Mouse (Mus musculus) neural tube, embryonic 12.5 days (tissue): ENCODE data around the gene Agtr1b. TPM values are rescaled to one million over a fixed set of nuclear protein-coding genes. Genes with fewer than 3 reads are reported as not detected.

Source experiments
- ATAC-seq: fragments of 200-750 bp; cut with Nextera tagmentation; 2 replicates; pipeline ENCODE4 v1.8.0; 2017; ENCODE audit warnings: low read depth, mild to moderate bottlenecking, moderate TSS enrichment, moderate library complexity; ENCODE audit not compliant: low FRiP score
- H3K27ac ChIP-seq: fragments of 300-500 bp; sonication (generic); 2 replicates; pipeline ENCODE4 v1.5.1; 2016
- H3K27me3 ChIP-seq: fragments of 300-500 bp; sonication (generic); replicated peaks from 2 replicates; pipeline ENCODE4 v1.6.1; 2016; ENCODE audit warnings: mild to moderate bottlenecking
- H3K36me3 ChIP-seq: fragments of 300-500 bp; sonication (generic); 2 replicates; pipeline ENCODE4 v1.6.1; 2016; ENCODE audit warnings: mild to moderate bottlenecking
- H3K4me1 ChIP-seq: fragments of 300-500 bp; sonication (generic); 2 replicates; pipeline ENCODE4 v1.6.1; 2016
- H3K4me2 ChIP-seq: fragments of 300-500 bp; sonication (generic); replicated peaks from 2 replicates; pipeline ENCODE4 v1.6.1; 2016; ENCODE audit warnings: mild to moderate bottlenecking
- H3K4me3 ChIP-seq: fragments of 300-500 bp; sonication (generic); 2 replicates; pipeline ENCODE4 v1.5.1; 2016
- H3K9ac ChIP-seq: fragments of 300-500 bp; sonication (generic); 2 replicates; pipeline ENCODE4 v1.6.1; 2016; ENCODE audit warnings: mild to moderate bottlenecking
- H3K9me3 ChIP-seq: fragments of 300-500 bp; sonication (generic); 2 replicates; pipeline ENCODE4 v1.6.1; 2016; ENCODE audit warnings: mild to moderate bottlenecking
- WGBS: fragments of 180-500 bp; shearing (Covaris S2); methylation state at CpG from one replicate; pipeline ENCODE4 v1.1.7; 2016; 5-methylcytosine and 5-hydroxymethylcytosine counted together
- polyA plus RNA-seq: library from polyadenylated mRNA; unstranded; fragments of >200 nt; fragmentation: Nextera tagmentation; extraction: Ambion mirVana; gene quantifications from 2 replicates; pipeline ENCODE4 v1.2.1, GENCODE M21; 2016

The Agtr1b gene
- 0.14 TPM in 1 of 2 replicates, not detected in the other for polyA plus RNA-seq

GRCm38 (mm10) chr3:20366558-20367522 lies at the start of gene Agtr1b:
Gene Agtr1b (minus strand): TSS chr3:20367177.
- Histone ChIP-seq H3K9ac (peak within 1 kb of the TSS; percentile 2; the same call in 1 of the 2 replicates), H3K36me3 (no peaks in the 10 kb centered on the region), H3K27ac (no peak within 1 kb of the TSS), H3K27me3 (no peaks in the 10 kb centered on the region), H3K4me2 (peak within 1 kb of the TSS; percentile 59), H3K9me3 (no peaks in the 10 kb centered on the region), H3K4me1 (peaks cover 4% of the 10 kb centered on the region; the same call in 1 of the 2 replicates), H3K4me3 (peak within 1 kb of the TSS; percentile 15; the same call in 1 of the 2 replicates)
- 10% methylated on average over 19 of the region's 19 CpGs for WGBS
- ATAC-seq, result peak; percentile 85

- no peak overlapping the region for H3K9ac ChIP-seq
- no peak overlapping the region for H3K27ac ChIP-seq
Measured at GRCm38 (mm10) chr3:20353598-20353997, 13.4 kb downstream of the Agtr1b start.

GRCm38 (mm10) chr3:20348206-20348605 lies 18.8 kb downstream of the Agtr1b start:
- Histone ChIP-seq H3K27ac (no peak overlapping the region), H3K4me2 (no peak overlapping the region), H3K4me3 (no peak overlapping the region), H3K4me1 (no peaks in the 10 kb centered on the region), H3K27me3 (no peaks in the 10 kb centered on the region), H3K36me3 (no peaks in the 10 kb centered on the region), H3K9ac (no peak overlapping the region), H3K9me3 (no peaks in the 10 kb centered on the region)
- ATAC-seq, result no peak

More at GRCm38 (mm10) chr3:20353598-20353997, 13.4 kb downstream of the Agtr1b start:
- Histone ChIP-seq H3K4me3 (no peak overlapping the region), H3K4me1 (no peaks in the 10 kb centered on the region), H3K27me3 (no peaks in the 10 kb centered on the region), H3K4me2 (no peak overlapping the region), H3K9me3 (no peaks in the 10 kb centered on the region), H3K36me3 (no peaks in the 10 kb centered on the region)
- no peak for ATAC-seq

GRCm38 (mm10) chr3:20340402-20340801 lies 26.6 kb downstream of the Agtr1b start:
- H3K9me3 ChIP-seq, result no peaks in the 10 kb centered on the region
- H3K9ac ChIP-seq, result no peak overlapping the region
- WGBS, result 91% methylated on average over 1 of the region's 1 CpGs
- ATAC-seq, result no peak
- H3K27ac ChIP-seq, result no peak overlapping the region
- no peaks in the 10 kb centered on the region for H3K4me1 ChIP-seq
- H3K36me3 ChIP-seq, result no peaks in the 10 kb centered on the region
- H3K4me2 ChIP-seq, result no peak overlapping the region
- H3K4me3 ChIP-seq, result no peak overlapping the region
- H3K27me3 ChIP-seq, result no peaks in the 10 kb centered on the region

DNA sequence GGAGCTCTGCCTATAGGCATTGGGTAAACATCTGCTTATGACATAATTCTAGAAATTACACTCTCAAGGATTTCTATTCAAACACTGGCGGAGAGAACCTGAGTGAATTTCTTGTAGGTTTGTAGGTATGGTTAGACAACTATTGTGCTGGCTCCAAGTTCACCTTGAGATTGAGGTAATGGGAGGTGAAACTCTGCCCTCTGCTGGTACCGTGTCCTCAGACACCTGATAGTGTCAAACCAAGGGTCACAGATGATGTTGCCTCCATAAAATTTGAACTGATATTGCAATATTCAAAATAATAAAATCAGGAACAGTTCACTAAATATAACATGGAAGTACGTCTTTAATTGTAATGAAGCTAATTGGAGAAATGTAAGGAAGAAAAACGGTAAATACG lies 32.3 kb downstream of the Agtr1b start:
- no peak for ATAC-seq
- WGBS, result 67% methylated on average over 5 of the region's 5 CpGs
- Histone ChIP-seq H3K9me3 (no peaks in the 10 kb centered on the region), H3K4me3 (no peak overlapping the region), H3K4me2 (no peak overlapping the region), H3K27ac (no peak overlapping the region), H3K27me3 (no peaks in the 10 kb centered on the region), H3K9ac (no peak overlapping the region), H3K36me3 (no peaks in the 10 kb centered on the region), H3K4me1 (no peaks in the 10 kb centered on the region)

DNA sequence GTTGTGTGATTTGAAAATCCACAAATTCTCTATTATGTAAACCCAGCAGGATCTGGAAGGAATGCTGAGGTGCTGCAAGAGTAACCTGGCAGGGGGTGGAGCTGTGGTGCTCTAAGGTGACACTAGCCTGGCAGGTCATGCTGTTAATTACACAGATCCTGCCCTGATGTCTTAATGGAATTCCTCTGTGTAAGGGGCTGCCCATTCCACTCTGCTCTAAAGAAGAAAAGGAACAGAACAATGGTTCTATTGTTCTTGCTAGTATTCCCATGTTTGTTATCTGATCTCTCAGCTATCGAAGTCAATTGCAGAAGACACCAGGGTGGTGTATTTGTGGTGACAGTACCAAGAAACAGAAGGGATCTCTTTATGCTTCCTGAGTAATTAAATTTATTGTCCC lies 49.7 kb downstream of the Agtr1b start:
- Histone ChIP-seq H3K9me3 (no peaks in the 10 kb centered on the region), H3K4me3 (no peak overlapping the region), H3K9ac (no peak overlapping the region), H3K36me3 (no peaks in the 10 kb centered on the region), H3K27me3 (no peaks in the 10 kb centered on the region), H3K4me1 (no peaks in the 10 kb centered on the region), H3K27ac (no peak overlapping the region), H3K4me2 (no peak overlapping the region)
- ATAC-seq, result no peak
- 14% methylated on average over 1 of the region's 1 CpGs for WGBS

DNA sequence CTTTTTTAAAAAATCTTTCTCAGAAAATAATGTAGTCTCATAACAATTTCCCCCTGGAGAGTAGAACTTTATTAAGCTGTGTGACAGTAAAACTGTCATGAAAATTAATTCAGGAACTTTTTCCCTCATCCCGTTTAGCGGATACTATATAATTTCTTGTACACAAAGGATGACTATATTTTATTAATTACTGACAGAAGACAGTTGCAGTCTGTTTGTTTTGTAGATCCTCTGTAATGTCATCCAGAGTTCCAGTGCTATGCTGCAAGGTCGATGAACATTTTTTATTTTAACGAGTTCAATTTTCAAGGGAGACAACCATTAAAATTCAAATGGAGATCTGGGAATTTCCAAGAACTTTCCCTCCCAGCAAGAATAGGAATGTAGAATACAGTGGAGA lies 57.8 kb downstream of the Agtr1b start:
- Histone ChIP-seq H3K4me3 (no peak overlapping the region), H3K9me3 (no peaks in the 10 kb centered on the region), H3K27me3 (no peaks in the 10 kb centered on the region), H3K4me2 (no peak overlapping the region), H3K9ac (no peak overlapping the region), H3K36me3 (no peaks in the 10 kb centered on the region), H3K27ac (no peak overlapping the region), H3K4me1 (no peaks in the 10 kb centered on the region)
- no peak for ATAC-seq
- WGBS, result 91% methylated on average over 4 of the region's 4 CpGs

DNA sequence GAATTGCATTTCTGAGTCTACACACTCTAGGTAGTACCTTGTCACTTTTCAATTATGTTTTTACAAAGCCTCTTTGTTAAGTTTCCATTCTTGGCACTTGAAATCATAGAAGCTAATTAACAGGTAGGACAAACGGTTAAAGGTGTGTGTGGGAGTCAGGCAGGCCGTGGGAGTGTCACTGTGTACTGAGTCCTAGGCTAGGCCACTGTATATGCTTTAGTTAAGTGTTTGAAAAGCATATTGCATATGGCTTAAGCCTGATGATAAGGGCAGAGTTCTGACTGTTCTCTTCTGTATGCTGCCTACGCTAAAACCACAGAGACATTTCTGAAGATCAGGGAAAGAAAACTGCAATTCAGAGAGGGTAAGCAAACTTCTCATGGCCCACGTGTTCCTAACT lies 59.7 kb downstream of the Agtr1b start:
- no peak for ATAC-seq
- H3K9me3 ChIP-seq, result no peaks in the 10 kb centered on the region
- no peak overlapping the region for H3K4me2 ChIP-seq
- WGBS, result 87% methylated on average over 4 of the region's 4 CpGs
- H3K4me1 ChIP-seq, result no peaks in the 10 kb centered on the region
- H3K36me3 ChIP-seq, result no peaks in the 10 kb centered on the region
- no peak overlapping the region for H3K4me3 ChIP-seq
- H3K27me3 ChIP-seq, result no peaks in the 10 kb centered on the region
- no peak overlapping the region for H3K9ac ChIP-seq
- H3K27ac ChIP-seq, result no peak overlapping the region

DNA sequence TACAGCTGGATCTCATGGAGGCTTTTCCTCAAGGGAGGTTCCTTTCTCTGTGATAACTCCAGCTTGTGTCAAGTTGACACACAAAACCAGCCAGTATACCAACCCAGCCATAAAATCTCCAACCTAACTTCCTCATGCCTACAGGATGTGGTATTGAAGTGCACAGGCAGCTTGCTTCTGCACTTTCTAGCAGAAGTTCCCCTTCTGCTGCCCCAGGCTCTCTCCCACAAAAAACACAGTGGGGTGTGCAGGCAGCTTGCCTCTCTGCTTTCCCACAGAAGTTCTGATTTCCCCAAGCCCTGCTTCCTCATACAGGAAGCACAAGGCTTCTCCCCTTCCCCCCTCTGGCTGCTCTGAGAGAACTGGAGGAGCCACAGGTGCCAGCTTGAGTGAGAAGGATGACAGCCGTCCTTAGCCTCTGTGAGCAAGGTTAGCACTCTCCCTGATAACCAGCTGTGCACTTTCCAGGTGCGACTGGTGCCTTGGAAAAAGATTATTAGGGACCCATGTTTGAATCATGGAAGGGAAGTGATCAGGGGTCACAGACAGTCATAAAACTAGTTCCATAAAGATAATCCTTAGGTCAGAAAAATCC lies 62.1 kb downstream of the Agtr1b start:
- 70% methylated on average over 2 of the region's 2 CpGs for WGBS
- H3K27ac ChIP-seq, result no peak overlapping the region

GRCm38 (mm10) chr3:20295546-20295945 lies 71.4 kb downstream of the Agtr1b start:
- no peak for ATAC-seq
- WGBS, result 88% methylated on average over 3 of the region's 3 CpGs

More for the DNA sequence above, 62.1 kb downstream of the Agtr1b start:
- no peak for ATAC-seq
- no peak overlapping the region for H3K9ac ChIP-seq
- H3K4me2 ChIP-seq, result no peak overlapping the region
- no peaks in the 10 kb centered on the region for H3K4me1 ChIP-seq
- H3K4me3 ChIP-seq, result no peak overlapping the region
- H3K9me3 ChIP-seq, result no peaks in the 10 kb centered on the region
- no peaks in the 10 kb centered on the region for H3K27me3 ChIP-seq
- H3K36me3 ChIP-seq, result no peaks in the 10 kb centered on the region

GRCm38 (mm10) chr3:20294542-20295348 lies 72.2 kb downstream of the Agtr1b start:
- Histone ChIP-seq H3K4me3 (no peak overlapping the region), H3K36me3 (no peaks in the 10 kb centered on the region), H3K9ac (no peak overlapping the region), H3K27ac (no peak overlapping the region), H3K4me2 (no peak overlapping the region), H3K9me3 (no peaks in the 10 kb centered on the region), H3K27me3 (no peaks in the 10 kb centered on the region), H3K4me1 (no peaks in the 10 kb centered on the region)
- WGBS, result 85% methylated on average over 9 of the region's 9 CpGs
- ATAC-seq, result no peak

More at GRCm38 (mm10) chr3:20295546-20295945, 71.4 kb downstream of the Agtr1b start:
- H3K9ac ChIP-seq, result no peak overlapping the region
- no peaks in the 10 kb centered on the region for H3K36me3 ChIP-seq
- no peaks in the 10 kb centered on the region for H3K4me1 ChIP-seq
- no peak overlapping the region for H3K27ac ChIP-seq
- H3K9me3 ChIP-seq, result no peaks in the 10 kb centered on the region
- no peak overlapping the region for H3K4me2 ChIP-seq
- no peak overlapping the region for H3K4me3 ChIP-seq
- no peaks in the 10 kb centered on the region for H3K27me3 ChIP-seq

DNA sequence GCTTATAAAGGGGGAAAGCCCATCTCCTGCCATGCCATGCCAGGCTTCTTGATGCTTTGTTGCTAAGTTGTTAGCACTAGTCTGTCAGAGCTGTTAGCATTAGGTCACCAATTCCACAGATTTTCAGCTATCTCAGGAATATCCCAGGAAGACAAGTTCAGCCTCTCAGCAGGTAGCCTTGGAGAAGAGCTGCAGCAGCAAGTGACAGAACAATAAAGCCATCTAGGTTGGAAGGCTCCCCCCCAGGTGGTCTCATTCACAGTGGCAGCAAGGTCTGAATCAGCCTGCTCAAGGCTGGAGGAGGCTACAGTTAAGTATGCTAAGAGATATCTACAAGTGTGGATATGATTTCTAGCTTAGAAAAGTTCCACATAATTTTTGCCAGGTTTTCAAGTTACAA lies 75.6 kb downstream of the Agtr1b start:
- Histone ChIP-seq H3K9me3 (no peaks in the 10 kb centered on the region), H3K4me2 (no peak overlapping the region), H3K4me1 (no peaks in the 10 kb centered on the region), H3K9ac (no peak overlapping the region), H3K4me3 (no peak overlapping the region), H3K27me3 (no peaks in the 10 kb centered on the region), H3K27ac (no peak overlapping the region), H3K36me3 (no peaks in the 10 kb centered on the region)
- no peak for ATAC-seq
